Mouse (Mus musculus): ENCODE measurements around the gene Serpind1. TPM values are rescaled to one million over a fixed set of nuclear protein-coding genes. Genes with fewer than 3 reads are reported as not detected.

The Serpind1 gene
- polyA plus RNA-seq, 1 experiment, result 0.16 TPM

GRCm38 (mm10) chr16:17303521-17304245 lies 27.5 kb upstream of the Serpind1 start:
- Histone ChIP-seq H3K4me3 (ENCODE audit: insufficient read depth, poor library complexity, severe bottlenecking) (no peak overlapping the region), H3ac (ENCODE audit: control insufficient read depth, insufficient read length, low read depth) (no peak overlapping the region), H3K79me2 (ENCODE audit: control insufficient read depth, insufficient read depth) (no peaks in the 10 kb centered on the region), H3K79me3 (ENCODE audit: low read depth) (no peaks in the 10 kb centered on the region), H3K27me3 (ENCODE audit: control insufficient read depth, insufficient read depth, insufficient read length) (no peaks in the 10 kb centered on the region), H3K36me3 (ENCODE audit: control insufficient read depth, insufficient read depth) (peaks cover 34% of the 10 kb centered on the region)
- no peak for TF ChIP-seq MYOD1 (IDR thresholded peaks at IDR 0.05; ENCODE audit: control insufficient read depth, insufficient read length, low read depth)
- no peak for TF ChIP-seq CEBPB (IDR thresholded peaks at IDR 0.05; ENCODE audit: low read depth)
- no peak for TF ChIP-seq MAX (IDR thresholded peaks at IDR 0.05)
- TF ChIP-seq FOSL1 (IDR thresholded peaks at IDR 0.05; ENCODE audit: insufficient read depth, low read length, poor library complexity, severe bottlenecking), result no peak
- no peak for TF ChIP-seq USF1 (IDR thresholded peaks at IDR 0.05; ENCODE audit: low read depth)
- no peak for TF ChIP-seq MYOG (IDR thresholded peaks at IDR 0.05; ENCODE audit: control insufficient read depth, extremely low read depth, insufficient read length)
- no peak for TF ChIP-seq CTCF (IDR thresholded peaks at IDR 0.05; ENCODE audit: control insufficient read depth, insufficient read depth, insufficient read length)

- Histone ChIP-seq H3K27me3 (ENCODE audit: control insufficient read depth, insufficient read depth, insufficient read length) (no peaks in the 10 kb centered on the region), H3K79me2 (ENCODE audit: control insufficient read depth, insufficient read depth) (no peaks in the 10 kb centered on the region), H3K79me3 (ENCODE audit: low read depth) (no peaks in the 10 kb centered on the region), H3K36me3 (ENCODE audit: control insufficient read depth, insufficient read depth) (peaks cover 25% of the 10 kb centered on the region), H3K4me3 (ENCODE audit: insufficient read depth, poor library complexity, severe bottlenecking) (no peak overlapping the region), H3ac (ENCODE audit: control insufficient read depth, insufficient read length, low read depth) (no peak overlapping the region)
- TF ChIP-seq CTCF (IDR thresholded peaks at IDR 0.05; ENCODE audit: control insufficient read depth, insufficient read depth, insufficient read length) (no peak), MYOG (IDR thresholded peaks at IDR 0.05; ENCODE audit: control insufficient read depth, extremely low read depth, insufficient read length) (no peak), MAX (IDR thresholded peaks at IDR 0.05) (no peak), USF1 (IDR thresholded peaks at IDR 0.05; ENCODE audit: low read depth) (no peak), MYOD1 (IDR thresholded peaks at IDR 0.05; ENCODE audit: control insufficient read depth, insufficient read length, low read depth) (no peak), CEBPB (IDR thresholded peaks at IDR 0.05; ENCODE audit: low read depth) (no peak)
These were observed 23.7 kb upstream of the Serpind1 start for GRCm38 (mm10) chr16:17307461-17307860.

- H3ac ChIP-seq (ENCODE audit: control insufficient read depth, insufficient read length, low read depth), result no peak overlapping the region
- H3K79me3 ChIP-seq (ENCODE audit: low read depth), result no peaks in the 10 kb centered on the region
- peaks cover 26% of the 10 kb centered on the region for H3K36me3 ChIP-seq (ENCODE audit: control insufficient read depth, insufficient read depth)
- TF ChIP-seq USF1 (IDR thresholded peaks at IDR 0.05; ENCODE audit: low read depth) (no peak), MYOG (IDR thresholded peaks at IDR 0.05; ENCODE audit: control insufficient read depth, extremely low read depth, insufficient read length) (no peak), CEBPB (IDR thresholded peaks at IDR 0.05; ENCODE audit: low read depth) (no peak), FOSL1 (IDR thresholded peaks at IDR 0.05; ENCODE audit: insufficient read depth, low read length, poor library complexity, severe bottlenecking) (no peak), MAX (IDR thresholded peaks at IDR 0.05) (no peak), CTCF (IDR thresholded peaks at IDR 0.05; ENCODE audit: control insufficient read depth, insufficient read depth, insufficient read length) (no peak), MYOD1 (IDR thresholded peaks at IDR 0.05; ENCODE audit: control insufficient read depth, insufficient read length, low read depth) (no peak)
- no peaks in the 10 kb centered on the region for H3K79me2 ChIP-seq (ENCODE audit: control insufficient read depth, insufficient read depth)
- H3K27me3 ChIP-seq (ENCODE audit: control insufficient read depth, insufficient read depth, insufficient read length), result no peaks in the 10 kb centered on the region
- no peak overlapping the region for H3K4me3 ChIP-seq (ENCODE audit: insufficient read depth, poor library complexity, severe bottlenecking)
These were observed 22.1 kb upstream of the Serpind1 start for GRCm38 (mm10) chr16:17309036-17309435.

- TF ChIP-seq USF1 (IDR thresholded peaks at IDR 0.05; ENCODE audit: low read depth) (no peak), CTCF (IDR thresholded peaks at IDR 0.05; ENCODE audit: control insufficient read depth, insufficient read depth, insufficient read length) (no peak), CEBPB (IDR thresholded peaks at IDR 0.05; ENCODE audit: low read depth) (no peak), MAX (IDR thresholded peaks at IDR 0.05) (no peak), MYOD1 (IDR thresholded peaks at IDR 0.05; ENCODE audit: control insufficient read depth, insufficient read length, low read depth) (no peak), MYOG (IDR thresholded peaks at IDR 0.05; ENCODE audit: control insufficient read depth, extremely low read depth, insufficient read length) (no peak), FOSL1 (IDR thresholded peaks at IDR 0.05; ENCODE audit: insufficient read depth, low read length, poor library complexity, severe bottlenecking) (no peak)
- H3K79me3 ChIP-seq (ENCODE audit: low read depth), result no peaks in the 10 kb centered on the region
- H3K4me3 ChIP-seq (ENCODE audit: insufficient read depth, poor library complexity, severe bottlenecking), result no peak overlapping the region
- H3ac ChIP-seq (ENCODE audit: control insufficient read depth, insufficient read length, low read depth), result no peak overlapping the region
- no peaks in the 10 kb centered on the region for H3K27me3 ChIP-seq (ENCODE audit: control insufficient read depth, insufficient read depth, insufficient read length)
- peaks cover 32% of the 10 kb centered on the region for H3K36me3 ChIP-seq (ENCODE audit: control insufficient read depth, insufficient read depth)
- H3K79me2 ChIP-seq (ENCODE audit: control insufficient read depth, insufficient read depth), result no peaks in the 10 kb centered on the region
These were observed 18.6 kb upstream of the Serpind1 start for GRCm38 (mm10) chr16:17312531-17312930.

GRCm38 (mm10) chr16:17316554-17316953 lies 14.6 kb upstream of the Serpind1 start:
- H3K36me3 ChIP-seq (ENCODE audit: control insufficient read depth, insufficient read depth), result peaks cover 27% of the 10 kb centered on the region
- H3K27me3 ChIP-seq (ENCODE audit: control insufficient read depth, insufficient read depth, insufficient read length), result no peaks in the 10 kb centered on the region
- no peak overlapping the region for H3ac ChIP-seq (ENCODE audit: control insufficient read depth, insufficient read length, low read depth)
- no peak for TF ChIP-seq MYOG (IDR thresholded peaks at IDR 0.05; ENCODE audit: control insufficient read depth, extremely low read depth, insufficient read length)
- no peak for TF ChIP-seq CTCF (IDR thresholded peaks at IDR 0.05; ENCODE audit: control insufficient read depth, insufficient read depth, insufficient read length)
- no peak for TF ChIP-seq USF1 (IDR thresholded peaks at IDR 0.05; ENCODE audit: low read depth)
- no peak for TF ChIP-seq MAX (IDR thresholded peaks at IDR 0.05)
- no peak for TF ChIP-seq CEBPB (IDR thresholded peaks at IDR 0.05; ENCODE audit: low read depth)
- TF ChIP-seq FOSL1 (IDR thresholded peaks at IDR 0.05; ENCODE audit: insufficient read depth, low read length, poor library complexity, severe bottlenecking), result no peak
- TF ChIP-seq MYOD1 (IDR thresholded peaks at IDR 0.05; ENCODE audit: control insufficient read depth, insufficient read length, low read depth), result no peak
- no peaks in the 10 kb centered on the region for H3K79me3 ChIP-seq (ENCODE audit: low read depth)
- no peak overlapping the region for H3K4me3 ChIP-seq (ENCODE audit: insufficient read depth, poor library complexity, severe bottlenecking)
- no peaks in the 10 kb centered on the region for H3K79me2 ChIP-seq (ENCODE audit: control insufficient read depth, insufficient read depth)
